Mouse (Mus musculus): ENCODE measurements around the gene Prdx5.

- TF ChIP-seq POLR2A (IDR thresholded peaks at IDR 0.05; ENCODE audit: extremely low read depth, insufficient read depth, low read length) (peak; percentile 68; the same call in 1 of the 2 replicates), CTCF (IDR thresholded peaks at IDR 0.05; ENCODE audit: extremely low read depth, insufficient read depth, low read length) (no peak)
Observed at GRCm38 (mm10) chr19:6921647-6922567, 12.0 kb upstream of the Prdx5 start, which contains the start of gene Esrra.
